Mouse (Mus musculus): ENCODE results near the gene Plod3. TPM values are rescaled to one million over a fixed set of nuclear protein-coding genes. Genes with fewer than 3 reads are reported as not detected.

Gene Plod3
- total and polyA plus RNA-seq, 3 experiments, result 56.0 to 62.8 TPM; not detected in 1

GRCm38 (mm10) chr5:136940845-136941560, 45.8 kb upstream of the Plod3 start:
- TF ChIP-seq ZKSCAN1 (IDR thresholded peaks at IDR 0.05; ENCODE audit: low read depth, low read length), result no peak
- TF ChIP-seq USF2 (IDR thresholded peaks at IDR 0.05; ENCODE audit: borderline replicate concordance in 1 of 2, insufficient read depth in 1 of 2, low read depth in 1 of 2, low read length in 2 of 2), result no peak
- no peak for TF ChIP-seq UBTF (IDR thresholded peaks at IDR 0.05; ENCODE audit: borderline replicate concordance, insufficient read depth, low read depth, low read length)
- no peak for TF ChIP-seq TBP (IDR thresholded peaks at IDR 0.05; ENCODE audit: low read depth, low read length)
- TF ChIP-seq GABPA (IDR thresholded peaks at IDR 0.05; ENCODE audit: low read depth, low read length), result no peak
- no peak for TF ChIP-seq NELFE (IDR thresholded peaks at IDR 0.05; ENCODE audit: low read depth, low read length)
- no peak for TF ChIP-seq CHD1 (IDR thresholded peaks at IDR 0.05; ENCODE audit: low read depth, low read length)
- TF ChIP-seq BHLHE40 (IDR thresholded peaks at IDR 0.05; ENCODE audit: borderline replicate concordance, low read depth, low read length), result no peak
- H3K79me2 ChIP-seq (ENCODE audit: control insufficient read depth, insufficient read depth, low read length, poor library complexity), result no peaks in the 10 kb centered on the region
- no peak overlapping the region for H3K4me3 ChIP-seq (ENCODE audit: control insufficient read depth in 1 of 2, insufficient read depth in 1 of 2, low read depth in 2 of 2, low read length in 2 of 2)
- H3K4me1 ChIP-seq (ENCODE audit: control insufficient read depth in 1 of 2, insufficient read depth in 2 of 2, low read length in 2 of 2), result no peaks in the 10 kb centered on the region
- H3K27ac ChIP-seq (ENCODE audit: control insufficient read depth, low read depth, low read length), result no peak overlapping the region
- H3K27me3 ChIP-seq (ENCODE audit: control insufficient read depth in 1 of 2, insufficient read depth in 2 of 2, low read length in 2 of 2), result no peaks in the 10 kb centered on the region
- no peaks in the 10 kb centered on the region for H3K9me3 ChIP-seq (replicated peaks; ENCODE audit: insufficient read depth, low read length)
- DNase-seq (ENCODE audit: low read depth, low spot score), result no peak
- no peaks in the 10 kb centered on the region; a peak in 1 of 4 replicates for H3K36me3 ChIP-seq (ENCODE audit: control insufficient read depth in 1 of 2, insufficient read depth in 2 of 2, low read length in 2 of 2)
- H3K9ac ChIP-seq (ENCODE audit: control insufficient read depth, low read depth, low read length, poor library complexity, severe bottlenecking), result no peak overlapping the region

DNA sequence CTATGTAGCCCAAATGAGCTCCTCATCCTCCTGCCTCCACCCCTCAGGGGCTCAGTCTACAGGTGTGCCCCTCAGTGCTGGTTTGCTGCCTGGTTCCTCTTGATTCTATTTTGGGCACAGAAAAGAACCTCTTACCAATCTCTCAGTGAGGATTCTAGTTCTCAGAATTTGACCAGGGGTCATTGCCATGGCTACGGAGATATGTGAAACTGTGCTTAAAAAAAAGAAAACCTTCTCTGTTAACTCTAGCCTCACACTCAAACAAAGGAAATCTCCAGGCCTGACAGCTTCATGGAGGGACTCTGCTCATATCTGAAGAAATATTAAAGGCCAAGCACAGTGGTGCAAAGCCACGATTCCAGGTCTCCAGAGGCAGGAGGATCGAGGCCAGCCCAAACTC, 44.0 kb upstream of the Plod3 start:
- H3K9me3 ChIP-seq (replicated peaks; ENCODE audit: insufficient read depth, low read length), result no peaks in the 10 kb centered on the region
- no peaks in the 10 kb centered on the region for H3K79me2 ChIP-seq (ENCODE audit: control insufficient read depth, insufficient read depth, low read length, poor library complexity)
- TF ChIP-seq POLR2A (IDR thresholded peaks at IDR 0.05; ENCODE audit: control insufficient read depth in 1 of 2, insufficient read depth in 1 of 2, low read depth in 1 of 2, low read length in 2 of 2, poor library complexity in 1 of 2) (no peak), MAFK (IDR thresholded peaks at IDR 0.05; ENCODE audit: borderline replicate concordance, low read depth, low read length) (no peak), CTCF (IDR thresholded peaks at IDR 0.05 in 2 of 3, conservative IDR thresholded peaks at IDR 0.05 in 1 of 3; ENCODE audit: control insufficient read depth in 1 of 3, insufficient read depth in 1 of 3, low read depth in 2 of 3, low read length in 3 of 3, poor library complexity in 1 of 3, severe bottlenecking in 1 of 3) (no peak), MEF2A (IDR thresholded peaks at IDR 0.05; ENCODE audit: extremely low read depth, insufficient replicate concordance, low read depth, low read length, poor library complexity, severe bottlenecking) (no peak), TBP (IDR thresholded peaks at IDR 0.05; ENCODE audit: low read depth, low read length) (no peak)

DNA sequence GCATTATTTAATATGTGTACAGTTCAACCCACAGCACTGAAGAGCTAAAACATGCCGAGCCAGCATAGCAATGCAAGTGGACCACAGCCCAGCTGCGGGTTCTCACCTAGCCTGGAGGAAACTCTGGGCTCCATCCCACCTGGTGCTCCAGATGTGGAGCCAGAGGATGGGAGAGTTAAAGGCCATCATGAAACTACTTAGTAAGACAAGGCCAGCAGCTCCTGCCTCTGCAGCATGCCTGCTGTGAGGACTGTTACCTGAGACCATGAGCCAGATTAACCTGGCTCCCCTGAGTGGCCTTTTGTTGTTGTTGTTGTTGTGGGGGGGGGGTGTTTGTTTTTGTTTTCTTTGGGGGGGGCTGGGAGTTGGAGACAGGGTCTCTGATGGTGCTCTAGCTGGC, 43.4 kb upstream of the Plod3 start:
- H3K79me2 ChIP-seq (ENCODE audit: control insufficient read depth, insufficient read depth, low read length, poor library complexity), result no peaks in the 10 kb centered on the region
- no peaks in the 10 kb centered on the region for H3K27me3 ChIP-seq (ENCODE audit: control insufficient read depth in 1 of 2, insufficient read depth in 2 of 2, low read length in 2 of 2)
- H3K27ac ChIP-seq (ENCODE audit: control insufficient read depth, low read depth, low read length), result no peak overlapping the region
- DNase-seq (ENCODE audit: low read depth, low spot score), result no peak
- H3K4me3 ChIP-seq (ENCODE audit: control insufficient read depth in 1 of 2, insufficient read depth in 1 of 2, low read depth in 2 of 2, low read length in 2 of 2), result no peak overlapping the region
- no peak overlapping the region for H3K9ac ChIP-seq (ENCODE audit: control insufficient read depth, low read depth, low read length, poor library complexity, severe bottlenecking)
- TF ChIP-seq RAD21 (IDR thresholded peaks at IDR 0.05; ENCODE audit: low read depth, low read length) (no peak), USF1 (IDR thresholded peaks at IDR 0.05; ENCODE audit: low read depth, low read length) (no peak), ZKSCAN1 (IDR thresholded peaks at IDR 0.05; ENCODE audit: low read depth, low read length) (no peak), POLR2AphosphoS2 (IDR thresholded peaks at IDR 0.05; ENCODE audit: low read length) (no peak), ZMIZ1 (IDR thresholded peaks at IDR 0.05; ENCODE audit: low read depth, low read length) (no peak), ETS1 (IDR thresholded peaks at IDR 0.05; ENCODE audit: low read depth, low read length) (no peak)
- no peaks in the 10 kb centered on the region for H3K36me3 ChIP-seq (ENCODE audit: control insufficient read depth in 1 of 2, insufficient read depth in 2 of 2, low read length in 2 of 2)
- H3K9me3 ChIP-seq (replicated peaks; ENCODE audit: insufficient read depth, low read length), result no peaks in the 10 kb centered on the region
- H3K4me1 ChIP-seq (ENCODE audit: control insufficient read depth in 1 of 2, insufficient read depth in 2 of 2, low read length in 2 of 2), result no peaks in the 10 kb centered on the region

More for the DNA sequence above, 44.0 kb upstream of the Plod3 start:
- no peak for DNase-seq (ENCODE audit: low read depth, low spot score)
- no peaks in the 10 kb centered on the region for H3K4me1 ChIP-seq (ENCODE audit: control insufficient read depth in 1 of 2, insufficient read depth in 2 of 2, low read length in 2 of 2)
- H3K27ac ChIP-seq (ENCODE audit: control insufficient read depth, low read depth, low read length), result no peak overlapping the region
- no peak overlapping the region for H3K4me3 ChIP-seq (ENCODE audit: control insufficient read depth in 1 of 2, insufficient read depth in 1 of 2, low read depth in 2 of 2, low read length in 2 of 2)
- H3K36me3 ChIP-seq (ENCODE audit: control insufficient read depth in 1 of 2, insufficient read depth in 2 of 2, low read length in 2 of 2), result no peaks in the 10 kb centered on the region; a peak in 1 of 4 replicates
- no peaks in the 10 kb centered on the region for H3K27me3 ChIP-seq (ENCODE audit: control insufficient read depth in 1 of 2, insufficient read depth in 2 of 2, low read length in 2 of 2)
- no peak overlapping the region for H3K9ac ChIP-seq (ENCODE audit: control insufficient read depth, low read depth, low read length, poor library complexity, severe bottlenecking)
